Mouse (Mus musculus) Patski (cell line): Measurements from ENCODE around the gene Ssbp2. TPM values are rescaled to one million over a fixed set of nuclear protein-coding genes. Genes with fewer than 3 reads are reported as not detected.

Experiments
- ATAC-seq: fragments of 100-300 bp; one replicate; pipeline ENCODE4 v1.8.0; 2021
- CTCF ChIA-PET: fragments of 350-600 bp; sonication (Branson Sonifier 250); formaldehyde crosslinking; loops from one replicate; lab custom pipeline; 2022; ENCODE audit warnings: inconsistent platforms; lab: Charles Lee
- POLR2A ChIA-PET: fragments of 350-600 bp; sonication (Branson Sonifier 250); formaldehyde crosslinking; loops from one replicate; lab custom pipeline; 2022; ENCODE audit warnings: antibody characterized with exemption, inconsistent platforms; lab: Charles Lee
- DNase-seq: peaks from one replicate; pipeline ENCODE4 v3.0.0-alpha.2; 2011; ENCODE audit warnings: low read depth, low spot score
- H3K27me3 ChIP-seq: fragments of 371-371 bp; one replicate; pipeline ENCODE4 v1.5.1; 2021
- CTCF ChIP-seq: fragments of 100-300 bp; IDR thresholded peaks from one replicate; pipeline ENCODE4 v1.5.1; 2021
- in situ Hi-C: fragments of 300-500 bp; cut with MboI; formaldehyde crosslinking; loops from 3 replicates; pipeline ENCODE4 v1.11.1; 2018; ENCODE audit warnings: low pct_unique_long_range_greater_than_20kb, mixed read lengths
- polyA plus RNA-seq: library from polyadenylated mRNA; unstranded; gene quantifications from one replicate; pipeline ENCODE4 v1.2.3, GENCODE M21; 2021

Ssbp2 gene
- polyA plus RNA-seq, 1 experiment from 2014 or later: 91.1 TPM

DNA sequence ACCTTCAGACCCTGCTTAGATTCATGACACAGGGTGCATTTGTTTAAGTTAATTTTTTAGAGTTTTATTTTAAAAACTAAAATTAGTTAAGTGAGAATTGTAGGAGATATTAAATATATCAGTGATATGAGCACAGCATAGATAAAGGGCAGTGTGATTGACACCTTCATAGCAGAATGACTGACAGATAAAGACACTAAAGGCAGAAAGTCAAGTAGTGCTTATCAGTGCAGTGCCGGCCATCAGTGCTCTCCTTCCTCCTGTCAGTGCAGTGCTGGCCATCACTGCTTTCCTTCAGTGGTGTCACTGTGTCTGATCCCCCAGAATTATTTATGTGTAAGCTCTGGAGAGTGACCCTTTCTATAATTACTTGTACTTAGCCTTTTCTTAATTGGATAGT, 159.3 kb downstream of the Ssbp2 start:
- ATAC-seq (no peak), DNase-seq (no peak)
- ChIA-PET POLR2A (no interaction called here), CTCF (no interaction called here)
- H3K27me3 ChIP-seq: no peaks in the 10 kb centered on the region
- no peak for TF ChIP-seq CTCF
- in situ Hi-C loops: no loop called here

DNA sequence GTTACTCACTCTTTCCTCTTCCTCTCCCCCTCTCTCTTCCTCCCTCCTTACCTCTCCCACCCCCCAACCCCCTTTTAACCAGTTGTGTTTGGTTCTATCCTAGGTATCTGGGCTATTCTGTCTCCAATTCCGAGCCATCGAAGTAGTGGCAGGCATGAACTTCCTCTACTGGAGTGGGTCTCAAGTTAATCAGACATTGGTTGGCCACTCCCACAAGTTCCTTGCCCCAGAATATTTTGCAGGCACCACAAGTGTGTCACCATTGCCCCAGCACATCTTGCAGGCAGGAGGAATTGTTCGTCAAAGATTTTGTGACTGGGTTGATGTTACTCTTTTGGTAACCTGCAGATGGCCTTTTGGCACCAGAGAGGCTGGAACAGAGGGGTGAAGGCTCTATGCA, 160.5 kb downstream of the Ssbp2 start:
- in situ Hi-C loops: no loop called here
- TF ChIP-seq CTCF: no peak
- ChIA-PET CTCF (no interaction called here), POLR2A (no interaction called here)
- no peak for DNase-seq
- no peak for ATAC-seq
- H3K27me3 ChIP-seq: no peaks in the 10 kb centered on the region

DNA sequence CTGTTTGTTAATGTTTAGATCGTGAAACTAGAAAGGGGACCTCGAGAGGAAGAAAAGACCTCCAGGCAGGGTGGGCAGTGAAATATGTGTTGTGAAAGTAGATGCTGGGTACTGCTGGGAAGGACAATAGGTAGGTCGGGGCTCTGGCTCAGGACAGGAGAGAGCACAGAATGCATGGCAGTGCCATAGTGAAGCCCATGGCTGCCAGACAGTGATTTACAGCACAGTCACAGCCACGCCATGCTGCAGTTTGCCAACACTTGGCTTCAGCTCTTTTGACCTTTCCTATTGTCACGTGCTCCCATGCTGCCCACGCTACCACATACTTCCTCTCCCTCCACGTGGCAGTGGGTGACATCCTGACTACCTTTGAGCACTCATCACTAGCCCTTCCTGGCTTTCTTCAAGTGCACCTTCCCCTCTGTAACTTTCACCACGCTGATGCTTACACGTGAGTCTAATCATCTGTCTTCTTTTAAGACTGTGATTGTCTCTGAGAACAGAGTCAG, 171.3 kb downstream of the Ssbp2 start:
- no peak for TF ChIP-seq CTCF
- no peaks in the 10 kb centered on the region for H3K27me3 ChIP-seq
- POLR2A ChIA-PET: no interaction called here
- CTCF ChIA-PET: interaction anchor here (1.0 kb wide), 1 partner anchor 664 kb away, joined by 3 read pairs; no protein-coding TSS in a partner anchor
- ATAC-seq (no peak), DNase-seq (no peak)
- in situ Hi-C loops: loop anchor here (5.0 to 25.0 kb wide), 3 partner anchors 164 to 704 kb away; partner anchors contain the start of gene Atg10

DNA sequence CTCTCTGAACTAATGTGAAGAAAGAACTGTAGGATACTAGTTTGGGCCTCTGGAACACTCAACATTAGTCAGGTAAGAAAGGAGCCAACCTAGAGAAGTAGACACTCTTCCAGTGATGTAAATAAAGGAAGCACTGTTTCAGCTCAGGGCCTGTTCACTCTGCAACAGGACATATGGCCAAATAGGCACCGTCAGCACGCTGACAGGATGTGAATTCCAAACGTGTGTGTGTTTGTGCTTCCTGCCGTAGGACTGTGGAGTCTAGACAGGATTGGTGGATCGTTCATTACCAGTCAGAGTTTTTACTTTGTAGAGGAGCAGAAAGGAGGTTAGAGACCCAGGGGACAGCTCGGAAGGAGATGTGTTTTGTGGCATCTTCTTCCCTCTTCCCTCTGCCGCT, 174.0 kb downstream of the Ssbp2 start:
- POLR2A ChIA-PET: interaction anchor here (0.6 kb wide), 1 partner anchor 409 kb away, joined by 4 read pairs; no protein-coding TSS in a partner anchor
- no peak for ATAC-seq
- in situ Hi-C loops: loop anchor here (5.0 to 25.0 kb wide), 3 partner anchors 167 to 707 kb away; partner anchors contain the start of gene Atg10
- TF ChIP-seq CTCF: no peak
- CTCF ChIA-PET: interaction anchor here (1.3 kb wide), 1 partner anchor 667 kb away, joined by 5 read pairs; no protein-coding TSS in a partner anchor
- no peaks in the 10 kb centered on the region for H3K27me3 ChIP-seq
- no peak for DNase-seq

DNA sequence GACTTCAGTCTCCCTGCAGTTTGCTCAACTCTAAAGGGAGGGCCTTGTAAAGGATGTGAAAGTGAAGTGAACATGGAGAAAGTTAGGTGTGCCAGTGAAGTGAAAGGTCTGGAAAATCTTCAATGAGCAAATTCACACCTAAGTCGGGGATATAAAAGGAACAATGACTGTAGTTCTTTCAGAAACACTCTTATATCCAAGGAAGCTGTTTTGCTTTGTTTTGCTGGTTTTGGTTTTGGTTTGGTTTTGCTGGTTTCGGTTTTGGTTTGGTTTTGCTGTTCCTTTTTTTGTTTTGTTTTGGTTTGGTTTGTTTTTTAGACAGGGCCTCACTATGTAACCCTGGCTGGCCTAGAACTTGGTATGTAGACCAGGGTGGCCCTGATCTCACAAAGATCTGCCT, 175.9 kb downstream of the Ssbp2 start:
- ATAC-seq: no peak
- no peaks in the 10 kb centered on the region for H3K27me3 ChIP-seq
- ChIA-PET CTCF (interaction anchor here (0.6 to 1.0 kb wide), 3 partner anchors 7 to 666 kb away, joined by 3 to 4 read pairs (median 3); no protein-coding TSS in a partner anchor), POLR2A (no interaction called here)
- TF ChIP-seq CTCF: no peak
- DNase-seq: no peak
- in situ Hi-C loops: loop anchor here (25.0 kb wide), 1 partner anchor 424 kb away; the partner anchor contains the start of gene Atg10

DNA sequence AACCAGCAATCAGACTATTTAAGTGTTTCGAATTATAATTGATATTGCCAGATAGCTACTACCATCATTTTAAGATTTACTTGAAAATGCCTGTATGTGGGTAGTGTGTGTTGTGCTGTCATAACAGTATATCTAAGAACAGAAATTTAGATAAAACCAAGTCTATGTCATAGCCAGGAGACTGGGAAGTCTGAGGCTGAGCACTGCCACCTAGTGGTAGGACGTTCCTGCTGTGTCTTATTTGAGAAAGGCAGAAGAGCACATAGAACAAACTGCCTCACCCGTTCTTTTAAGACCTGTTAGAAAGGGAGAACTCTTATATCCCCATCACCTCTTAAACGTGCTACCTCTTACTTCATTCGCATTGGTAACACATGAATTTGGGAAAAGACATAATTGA, 176.7 kb downstream of the Ssbp2 start:
- peak; percentile 90 for TF ChIP-seq CTCF
- DNase-seq (peak; percentile 22), ATAC-seq (peak; percentile 51)
- ChIA-PET CTCF (interaction anchor here (0.6 to 1.0 kb wide), 5 partner anchors 8 to 1904 kb away, joined by 3 to 4 read pairs (median 3); no protein-coding TSS in a partner anchor), POLR2A (no interaction called here)
- H3K27me3 ChIP-seq: no peaks in the 10 kb centered on the region
- in situ Hi-C loops: loop anchor here (25.0 kb wide), 1 partner anchor 425 kb away; the partner anchor contains the start of gene Atg10

DNA sequence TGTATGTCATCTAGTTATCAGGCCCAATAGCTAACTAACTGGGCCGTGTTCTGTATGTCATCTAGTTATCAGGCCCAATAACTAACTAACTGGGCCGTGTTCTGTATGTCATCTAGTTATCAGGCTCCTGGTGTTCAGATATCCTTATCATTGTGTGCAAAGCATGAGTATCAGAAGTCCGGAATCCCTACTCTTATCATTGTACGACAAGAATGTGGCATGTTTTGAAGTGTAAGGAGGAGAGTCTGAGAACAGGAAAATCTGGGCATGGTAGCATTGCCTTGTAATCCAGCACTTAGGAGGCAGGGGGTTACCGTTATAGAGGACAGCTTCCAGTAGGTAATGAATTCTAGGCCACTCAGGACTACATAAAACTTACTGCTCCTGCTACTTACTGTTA, 178.8 kb downstream of the Ssbp2 start:
- DNase-seq (no peak), ATAC-seq (no peak)
- CTCF ChIA-PET: no interaction called here
- H3K27me3 ChIP-seq: no peaks in the 10 kb centered on the region
- POLR2A ChIA-PET: no interaction called here
- in situ Hi-C loops: loop anchor here (25.0 kb wide), 1 partner anchor 427 kb away; the partner anchor contains the start of gene Atg10
- TF ChIP-seq CTCF: no peak

DNA sequence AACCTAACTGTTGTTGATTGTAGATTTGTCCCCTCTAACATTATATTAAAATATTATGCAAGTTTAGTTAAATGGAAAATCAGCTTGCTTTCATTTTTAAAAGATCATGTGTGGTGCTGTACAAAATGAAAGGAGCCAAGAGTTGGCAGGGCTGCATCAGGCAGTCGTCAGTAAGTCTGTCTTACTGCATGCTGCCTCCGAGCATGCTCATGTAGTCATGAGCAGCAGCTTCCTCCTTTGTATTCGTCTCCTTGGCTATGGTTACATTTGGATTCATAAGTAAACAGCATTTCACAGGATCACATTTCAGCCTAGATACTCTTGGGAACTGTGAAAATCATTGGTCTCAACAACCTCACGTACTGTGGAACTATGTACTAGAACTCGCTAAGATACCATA, 180.1 kb downstream of the Ssbp2 start:
- CTCF ChIA-PET: interaction anchor here (1.2 kb wide), 1 partner anchor 13 kb away, joined by 3 read pairs; no protein-coding TSS in a partner anchor
- H3K27me3 ChIP-seq: no peaks in the 10 kb centered on the region
- ATAC-seq: no peak
- TF ChIP-seq CTCF: no peak
- in situ Hi-C loops: loop anchor here (5.0 to 25.0 kb wide), 2 partner anchors 268 to 428 kb away; partner anchors contain the start of gene Atg10
- POLR2A ChIA-PET: interaction anchor here (0.6 kb wide), 1 partner anchor 266 kb away, joined by 3 read pairs; no protein-coding TSS in a partner anchor
- DNase-seq: no peak

DNA sequence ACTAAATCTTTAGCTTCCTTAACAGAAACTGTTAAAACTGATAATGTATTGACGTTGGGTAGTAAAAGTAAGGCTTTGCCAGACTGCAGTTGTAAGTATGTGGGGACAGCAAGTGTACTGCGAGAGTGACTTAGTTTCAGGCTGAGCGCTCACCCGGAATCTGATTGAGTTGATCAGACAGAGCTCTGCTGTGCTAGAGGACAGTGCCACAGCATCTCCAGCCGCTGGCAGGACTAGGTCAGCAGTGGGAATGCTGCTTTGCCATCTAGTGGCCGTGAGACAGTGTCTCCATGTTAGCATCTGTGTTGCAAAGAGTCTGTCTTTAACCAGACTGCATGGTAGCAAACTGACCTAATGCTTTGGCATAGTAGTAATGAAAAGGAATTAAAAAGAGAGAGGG, 188.2 kb downstream of the Ssbp2 start:
- in situ Hi-C loops: loop anchor here (25.0 kb wide), 1 partner anchor 436 kb away; the partner anchor contains the start of gene Atg10
- ATAC-seq (no peak), DNase-seq (no peak)
- ChIA-PET CTCF (interaction anchor here (1.3 to 2.0 kb wide), 2 partner anchors 10 to 14 kb away, joined by 3 to 6 read pairs; no protein-coding TSS in a partner anchor), POLR2A (interaction anchor here (0.6 kb wide), 1 partner anchor 724 kb away, joined by 3 read pairs; no protein-coding TSS in a partner anchor)
- TF ChIP-seq CTCF: peak; percentile 70
- no peaks in the 10 kb centered on the region for H3K27me3 ChIP-seq

DNA sequence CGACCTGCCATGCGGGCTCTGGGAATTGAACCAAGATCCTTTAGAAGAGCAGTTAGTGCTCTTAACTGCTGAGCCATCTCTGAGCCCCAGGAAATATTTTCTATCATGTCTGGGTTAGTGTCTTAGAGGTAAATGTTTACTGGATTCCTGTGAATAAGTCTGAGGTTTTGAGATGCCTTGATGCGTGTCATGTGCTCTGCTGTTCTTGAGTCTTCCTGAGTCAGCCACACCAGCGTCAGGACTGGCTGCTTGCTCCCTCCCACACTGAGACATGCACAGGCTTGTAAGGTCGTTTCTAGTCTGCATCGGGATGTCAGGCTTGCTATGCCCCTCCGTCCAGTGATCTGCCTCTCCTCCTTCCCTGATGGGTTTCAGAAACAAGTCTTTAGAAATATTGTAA, 189.8 kb downstream of the Ssbp2 start:
- TF ChIP-seq CTCF: no peak
- CTCF ChIA-PET: no interaction called here
- no peaks in the 10 kb centered on the region for H3K27me3 ChIP-seq
- peak; percentile 99 for ATAC-seq
- POLR2A ChIA-PET: no interaction called here
- peak; percentile 58 for DNase-seq
- in situ Hi-C loops: loop anchor here (25.0 kb wide), 1 partner anchor 438 kb away; the partner anchor contains the start of gene Atg10
